8 mouse cellular contexts compared by ENCODE assay signal in the genomic region with DNA sequence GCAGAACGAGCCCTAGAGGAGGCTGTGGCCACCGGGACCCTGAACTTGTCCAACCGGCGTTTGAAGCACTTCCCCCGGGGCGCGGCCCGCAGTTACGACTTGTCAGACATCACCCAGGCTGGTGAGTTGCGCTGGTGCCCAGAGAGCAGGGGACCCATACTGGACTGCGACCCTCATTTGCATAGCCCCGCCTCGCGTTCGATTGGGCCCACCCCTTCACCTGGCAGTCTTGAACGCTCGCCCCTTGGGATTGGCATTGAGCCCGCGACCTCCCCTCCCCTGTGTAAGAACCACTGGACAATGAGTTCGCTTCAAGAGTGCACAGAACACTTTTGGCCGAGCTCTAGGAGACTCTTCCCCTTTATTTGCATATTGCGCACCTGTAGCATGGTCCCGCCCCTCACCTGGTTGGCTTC. TPM values are rescaled to one million over a fixed set of nuclear protein-coding genes. Genes with fewer than 3 reads are reported as not detected.
DNase-seq lines count a peak whose midpoint lies in the region; ATAC-seq and TF ChIP-seq lines count a peak whose summit lies in the region.

No protein-coding gene starts in this region.

- no peak for TF ChIP-seq EP300 in stomach, postnatal 0 days (optimal IDR thresholded peaks at IDR 0.05)

- peak overlapping the region; percentile 93 for H3K27ac ChIP-seq in forebrain, embryonic 10.5 days
- H3K27ac ChIP-seq in kidney, embryonic 16.5 days (ENCODE audit: low read length), result peak overlapping the region; percentile 98
- H3K27ac ChIP-seq in stomach, postnatal 0 days (replicated peaks), result peak overlapping the region; percentile 97

- peak overlapping the region; percentile 89 for H3K4me2 ChIP-seq in kidney, embryonic 16.5 days (replicated peaks; ENCODE audit: low read depth, low read length)
- peak overlapping the region; percentile 75 for H3K4me2 ChIP-seq in stomach, postnatal 0 days (replicated peaks; ENCODE audit: low read depth)

- H3K4me3 ChIP-seq in C2C12 (ENCODE audit: insufficient read depth, poor library complexity, severe bottlenecking), result peak overlapping the region; percentile 96
- peak overlapping the region; percentile 72 for H3K4me3 ChIP-seq in forebrain, embryonic 10.5 days
- H3K4me3 ChIP-seq in kidney, embryonic 16.5 days (ENCODE audit: low read length), result peak overlapping the region; percentile 83
- peak overlapping the region; percentile 91 for H3K4me3 ChIP-seq in stomach, postnatal 0 days (ENCODE audit: low read depth, low read length)

- peaks cover 68% of the 10 kb centered on the region for H3K4me1 ChIP-seq in forebrain, embryonic 10.5 days
- peaks cover 39% of the 10 kb centered on the region for H3K4me1 ChIP-seq in kidney, embryonic 16.5 days (ENCODE audit: insufficient read depth, low read length)
- peaks cover 8% of the 10 kb centered on the region for H3K4me1 ChIP-seq in stomach, postnatal 0 days (replicated peaks; ENCODE audit: control insufficient read depth, insufficient read depth)

- under 1% methylated on average over 23 of the region's 23 CpGs for WGBS in forebrain, embryonic 10.5 days
- WGBS in kidney, embryonic 16.5 days, result under 1% methylated on average over 23 of the region's 23 CpGs
- 0% methylated on average over 20 of the region's 23 CpGs for WGBS in stomach, postnatal 0 days

- peaks cover 51% of the 10 kb centered on the region for H3K79me2 ChIP-seq in C2C12 (ENCODE audit: control insufficient read depth, insufficient read depth)

- DNase-seq in cerebellum, adult 11 months, result peak; percentile 68
- DNase-seq in cerebellum, postnatal 25 days, result no peak
- DNase-seq in forebrain, embryonic 10.5 days (ENCODE audit: extremely low spot score, low spot score), result no peak
- DNase-seq in lung, postnatal 25 days (ENCODE audit: low spot score), result peak; percentile 70
- peak; percentile 81 for DNase-seq in stomach, postnatal 0 days (ENCODE audit: low spot score)
- DNase-seq in left cerebral cortex, adult 11 months (ENCODE audit: low spot score), result no peak

- H3K27me3 ChIP-seq in C2C12 (ENCODE audit: control insufficient read depth, insufficient read depth, insufficient read length), result no peaks in the 10 kb centered on the region
- H3K27me3 ChIP-seq in forebrain, embryonic 10.5 days (ENCODE audit: poor library complexity, severe bottlenecking), result no peaks in the 10 kb centered on the region
- H3K27me3 ChIP-seq in kidney, embryonic 16.5 days (ENCODE audit: insufficient read depth, low read length), result no peaks in the 10 kb centered on the region
- H3K27me3 ChIP-seq in stomach, postnatal 0 days (ENCODE audit: control insufficient read depth, insufficient read depth, low read length), result no peaks in the 10 kb centered on the region

- TF ChIP-seq CTCF in C2C12 (IDR thresholded peaks at IDR 0.05; ENCODE audit: control insufficient read depth, insufficient read depth, insufficient read length), result no peak
- TF ChIP-seq CTCF in stomach, postnatal 0 days (IDR thresholded peaks at IDR 0.05; ENCODE audit: low read depth), result 0 out of 2 replicates have a peak, but pooled peaks have one; percentile 0

- H3ac ChIP-seq in C2C12 (ENCODE audit: control insufficient read depth, insufficient read length, low read depth), result peak overlapping the region; percentile 67

- peaks cover 20% of the 10 kb centered on the region for H3K36me3 ChIP-seq in C2C12 (ENCODE audit: control insufficient read depth, insufficient read depth)
- H3K36me3 ChIP-seq in forebrain, embryonic 10.5 days (replicated peaks), result peaks cover 36% of the 10 kb centered on the region
- peaks cover 12% of the 10 kb centered on the region for H3K36me3 ChIP-seq in kidney, embryonic 16.5 days (ENCODE audit: insufficient read depth, low read length)
- peaks cover 7% of the 10 kb centered on the region; the same call in 1 of the 2 replicates for H3K36me3 ChIP-seq in stomach, postnatal 0 days (ENCODE audit: control insufficient read depth, insufficient read depth, low read length)

- peaks cover 37% of the 10 kb centered on the region for H3K79me3 ChIP-seq in C2C12 (ENCODE audit: low read depth)

- peak overlapping the region; percentile 85 for H3K9ac ChIP-seq in kidney, embryonic 16.5 days (replicated peaks; ENCODE audit: low read length)
- peak overlapping the region; percentile 87 for H3K9ac ChIP-seq in stomach, postnatal 0 days (ENCODE audit: low read length)

- no peaks in the 10 kb centered on the region for H3K9me3 ChIP-seq in forebrain, embryonic 10.5 days
- no peaks in the 10 kb centered on the region for H3K9me3 ChIP-seq in kidney, embryonic 16.5 days (ENCODE audit: low read length)
- no peaks in the 10 kb centered on the region for H3K9me3 ChIP-seq in stomach, postnatal 0 days (ENCODE audit: control insufficient read depth, low read length)

- peak; percentile 57 for ATAC-seq in kidney, embryonic 16.5 days (ENCODE audit: low FRiP score, low TSS enrichment)
- ATAC-seq in stomach, postnatal 0 days (ENCODE audit: low FRiP score, low TSS enrichment), result peak; percentile 11

TF ChIP-seq in C2C12, 6 proteins besides CTCF, POLR2A, EP300 and RAD21:
- TF ChIP-seq MYOD1 (IDR thresholded peaks at IDR 0.05; ENCODE audit: control insufficient read depth, insufficient read length, low read depth), result no peak
- no peak for TF ChIP-seq FOSL1 (IDR thresholded peaks at IDR 0.05; ENCODE audit: insufficient read depth, low read length, poor library complexity, severe bottlenecking)
- TF ChIP-seq MAX (IDR thresholded peaks at IDR 0.05), result no peak
- no peak for TF ChIP-seq MYOG (IDR thresholded peaks at IDR 0.05; ENCODE audit: control insufficient read depth, extremely low read depth, insufficient read length)
- no peak for TF ChIP-seq CEBPB (IDR thresholded peaks at IDR 0.05; ENCODE audit: low read depth)
- TF ChIP-seq USF1 (IDR thresholded peaks at IDR 0.05; ENCODE audit: low read depth), result no peak

RNA-seq across cellular contexts. Expression of a gene that starts 0.3 kb away (rescaled TPM):
- polyA plus RNA-seq in C2C12 (2012; fragmentation: generic; extraction: Trizol), result 5.0 TPM
- polyA plus RNA-seq in forebrain, embryonic 10.5 days (2016; fragmentation: Nextera tagmentation; extraction: Ambion mirVana), result 11.7 and 14.0 TPM in 2 replicates
- polyA plus RNA-seq in kidney, embryonic 16.5 days (2015; fragmentation: Nextera tagmentation; extraction: Ambion mirVana), result 18.4 and 20.9 TPM in 2 replicates
- polyA plus RNA-seq in stomach, postnatal 0 days (2015; fragmentation: Nextera tagmentation; extraction: Ambion mirVana), result 2.4 and 3.4 TPM in 2 replicates

RNA-seq across cellular contexts. Expression of a gene that starts 0.4 kb away (rescaled TPM):
- 27.5 TPM for polyA plus RNA-seq in C2C12 (2012; fragmentation: generic; extraction: Trizol)
- polyA plus RNA-seq in forebrain, embryonic 10.5 days (2016; fragmentation: Nextera tagmentation; extraction: Ambion mirVana), result 29.0 and 33.4 TPM in 2 replicates
- polyA plus RNA-seq in kidney, embryonic 16.5 days (2015; fragmentation: Nextera tagmentation; extraction: Ambion mirVana), result 39.5 and 51.8 TPM in 2 replicates
- polyA plus RNA-seq in stomach, postnatal 0 days (2015; fragmentation: Nextera tagmentation; extraction: Ambion mirVana), result 22.5 and 27.0 TPM in 2 replicates

RNA-seq across cellular contexts. Expression of a gene that starts 0.5 kb away (rescaled TPM):
- 0.29 TPM for polyA plus RNA-seq in C2C12 (2012; fragmentation: generic; extraction: Trizol)
- 0.09 and 0.26 TPM in 2 replicates for polyA plus RNA-seq in forebrain, embryonic 10.5 days (2016; fragmentation: Nextera tagmentation; extraction: Ambion mirVana)
- polyA plus RNA-seq in kidney, embryonic 16.5 days (2015; fragmentation: Nextera tagmentation; extraction: Ambion mirVana), result 0.09 and 0.13 TPM in 2 replicates
- polyA plus RNA-seq in stomach, postnatal 0 days (2015; fragmentation: Nextera tagmentation; extraction: Ambion mirVana), result 0.11 and 0.16 TPM in 2 replicates

RNA-seq across cellular contexts. Expression of a gene that starts 11.8 kb away (rescaled TPM):
- 4.4 TPM for polyA plus RNA-seq in C2C12 (2012; fragmentation: generic; extraction: Trizol)
- 7.3 and 9.8 TPM in 2 replicates for polyA plus RNA-seq in forebrain, embryonic 10.5 days (2016; fragmentation: Nextera tagmentation; extraction: Ambion mirVana)
- 11.7 and 13.3 TPM in 2 replicates for polyA plus RNA-seq in kidney, embryonic 16.5 days (2015; fragmentation: Nextera tagmentation; extraction: Ambion mirVana)
- polyA plus RNA-seq in stomach, postnatal 0 days (2015; fragmentation: Nextera tagmentation; extraction: Ambion mirVana), result 3.7 and 4.1 TPM in 2 replicates

RNA-seq across cellular contexts. Expression of a gene that starts 15.7 kb away (rescaled TPM):
- polyA plus RNA-seq in C2C12 (2012; fragmentation: generic; extraction: Trizol), result 651 TPM
- polyA plus RNA-seq in forebrain, embryonic 10.5 days (2016; fragmentation: Nextera tagmentation; extraction: Ambion mirVana), result 61.7 and 62.5 TPM in 2 replicates
- 150 and 156 TPM in 2 replicates for polyA plus RNA-seq in kidney, embryonic 16.5 days (2015; fragmentation: Nextera tagmentation; extraction: Ambion mirVana)
- polyA plus RNA-seq in stomach, postnatal 0 days (2015; fragmentation: Nextera tagmentation; extraction: Ambion mirVana), result 77.3 and 85.9 TPM in 2 replicates

Comparison
In these comparisons a context has a peak if more than half of its experiments do, and no peak if none do; other contexts are left out.
1. DNase-seq: peak in cerebellum, adult 11 months (single experiment), lung, postnatal 25 days (single experiment) and stomach, postnatal 0 days (single experiment); none in cerebellum, postnatal 25 days (0 of 2), forebrain, embryonic 10.5 days (single experiment) and left cerebral cortex, adult 11 months (single experiment).
2. Peak in every context shown above with its lines, with median percentiles within 50 percentile points of each other: H3K4me3 ChIP-seq and H3K27ac ChIP-seq.